ENCODE assay signal across 15 mouse cellular contexts in the genomic region with DNA sequence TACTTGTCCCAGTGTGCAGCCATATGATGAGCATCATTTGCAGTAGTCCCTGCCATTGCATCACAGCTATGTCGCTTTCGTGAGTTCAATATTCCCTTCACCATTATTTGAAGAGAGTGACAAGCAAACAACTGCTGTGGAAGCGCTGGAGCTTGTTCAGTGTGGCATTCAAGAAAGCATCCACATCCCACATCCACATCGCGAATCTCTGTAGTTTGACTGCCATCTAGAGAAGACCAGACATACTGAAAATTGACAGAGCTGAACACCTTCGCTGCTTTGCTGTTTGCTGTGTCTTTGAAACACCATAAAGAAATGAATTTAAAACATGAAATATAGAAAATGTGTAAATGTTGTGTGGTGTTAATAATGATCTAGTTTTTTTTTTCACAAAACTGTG. TPM values are rescaled to one million over a fixed set of nuclear protein-coding genes. Genes with fewer than 3 reads are reported as not detected.
A peak's percentile ranks its signal among the peaks of the same experiment; 100 is the strongest.
DNase-seq lines count a peak whose midpoint lies in the region; ATAC-seq and TF ChIP-seq lines count a peak whose summit lies in the region.
"Had no signal": no experiment of that assay in that cellular context is flagged by ENCODE, and none has a peak within 500 bp of the region (broad histone marks: within the 10 kb centered on the region; RNA-seq: fewer than 3 reads in every experiment).

No protein-coding gene starts in this region.

- H3K9ac ChIP-seq in forebrain, embryonic 13.5 days = no peak overlapping the region
- no peak overlapping the region for H3K9ac ChIP-seq in forebrain, embryonic 11.5 days (ENCODE audit: low read length)
- H3K9ac ChIP-seq in midbrain, embryonic 13.5 days (replicated peaks) = no peak overlapping the region
- no peak overlapping the region for H3K9ac ChIP-seq in midbrain, embryonic 11.5 days (ENCODE audit: low read length)
- H3K9ac ChIP-seq: liver, embryonic 14.5 days; stomach, embryonic 15.5 days had no signal

- H3K36me3 ChIP-seq in forebrain, embryonic 13.5 days (ENCODE audit: poor library complexity, severe bottlenecking) = no peaks in the 10 kb centered on the region
- no peaks in the 10 kb centered on the region for H3K36me3 ChIP-seq in forebrain, embryonic 11.5 days (ENCODE audit: control insufficient read depth, insufficient read depth, low read length)
- H3K36me3 ChIP-seq in midbrain, embryonic 13.5 days = no peaks in the 10 kb centered on the region
- H3K36me3 ChIP-seq in midbrain, embryonic 11.5 days (ENCODE audit: control insufficient read depth, insufficient read depth, low read length) = no peaks in the 10 kb centered on the region
- H3K36me3 ChIP-seq: stomach, embryonic 15.5 days had no signal

- no peak overlapping the region for H3K4me3 ChIP-seq in forebrain, embryonic 13.5 days
- no peak overlapping the region for H3K4me3 ChIP-seq in forebrain, embryonic 11.5 days (ENCODE audit: low read depth, low read length)
- no peak overlapping the region for H3K4me3 ChIP-seq in midbrain, embryonic 13.5 days (replicated peaks)
- no peak overlapping the region for H3K4me3 ChIP-seq in midbrain, embryonic 11.5 days (ENCODE audit: low read depth, low read length)
- no peak overlapping the region for H3K4me3 ChIP-seq in lung, adult 2 months (replicated peaks; ENCODE audit: extremely low read depth, low read depth, low read length)
- H3K4me3 ChIP-seq: myocyte; stomach, embryonic 15.5 days had no signal

- 0 out of 2 replicates have a peak, but pooled peaks have one; percentile 59 for ATAC-seq in forebrain, embryonic 13.5 days
- ATAC-seq in forebrain, embryonic 11.5 days (replicated peaks; ENCODE audit: low FRiP score) = no peak
- peak; percentile 68 for ATAC-seq in midbrain, embryonic 13.5 days
- ATAC-seq in midbrain, embryonic 11.5 days (ENCODE audit: low FRiP score) = no peak
- ATAC-seq: inflammation-experienced regulatory T-cells, adult 6 months had no signal

- H3K27me3 ChIP-seq in forebrain, embryonic 13.5 days = no peaks in the 10 kb centered on the region
- H3K27me3 ChIP-seq in forebrain, embryonic 11.5 days (ENCODE audit: control insufficient read depth, insufficient read depth, low read length) = no peaks in the 10 kb centered on the region
- H3K27me3 ChIP-seq in midbrain, embryonic 13.5 days = no peaks in the 10 kb centered on the region
- no peaks in the 10 kb centered on the region for H3K27me3 ChIP-seq in midbrain, embryonic 11.5 days (ENCODE audit: control insufficient read depth, insufficient read depth, low read length)
- H3K27me3 ChIP-seq: stomach, embryonic 15.5 days had no signal

- TF ChIP-seq CTCF in lung, adult 2 months (IDR thresholded peaks at IDR 0.05; ENCODE audit: insufficient read depth, low read length) = no peak

- H3K9me3 ChIP-seq in forebrain, embryonic 13.5 days (replicated peaks) = no peaks in the 10 kb centered on the region
- H3K9me3 ChIP-seq in forebrain, embryonic 11.5 days (ENCODE audit: control insufficient read depth, low read length) = no peaks in the 10 kb centered on the region
- no peaks in the 10 kb centered on the region for H3K9me3 ChIP-seq in midbrain, embryonic 13.5 days
- H3K9me3 ChIP-seq in midbrain, embryonic 11.5 days (ENCODE audit: control insufficient read depth, low read length) = no peaks in the 10 kb centered on the region
- H3K9me3 ChIP-seq: stomach, embryonic 15.5 days had no signal

- 74% methylated on average over 6 of the region's 6 CpGs for WGBS in forebrain, embryonic 13.5 days
- 77% methylated on average over 6 of the region's 6 CpGs for WGBS in forebrain, embryonic 11.5 days
- 69% methylated on average over 6 of the region's 6 CpGs for WGBS in midbrain, embryonic 13.5 days
- WGBS in midbrain, embryonic 11.5 days = 74% methylated on average over 6 of the region's 6 CpGs
- WGBS in lung, adult 2 months = 67% methylated on average over 6 of the region's 6 CpGs

- no peak overlapping the region for H3K27ac ChIP-seq in forebrain, embryonic 13.5 days
- H3K27ac ChIP-seq in forebrain, embryonic 11.5 days (ENCODE audit: low read depth, low read length) = no peak overlapping the region
- no peak overlapping the region for H3K27ac ChIP-seq in midbrain, embryonic 13.5 days
- no peak overlapping the region for H3K27ac ChIP-seq in midbrain, embryonic 11.5 days (ENCODE audit: low read depth, low read length)
- H3K27ac ChIP-seq: liver, embryonic 14.5 days; stomach, embryonic 15.5 days had no signal

- DNase-seq in forebrain, embryonic 11.5 days (ENCODE audit: low spot score) = no peak
- no peak for DNase-seq in midbrain, embryonic 11.5 days (ENCODE audit: low spot score, missing footprints)
- peak; percentile 30 for DNase-seq in layer of hippocampus, adult 9-11 months
- peak; percentile 8 for DNase-seq in right cerebral cortex, postnatal 14 days
- no peak for DNase-seq in urinary bladder, adult 18-20 months (ENCODE audit: low spot score in 2 of 2)
- DNase-seq in lung, adult 2 months = no peak
- DNase-seq: cerebellum, adult 11 months; gastrocnemius, postnatal 14 days had no signal

- no peaks in the 10 kb centered on the region for H3K4me1 ChIP-seq in forebrain, embryonic 13.5 days
- H3K4me1 ChIP-seq in forebrain, embryonic 11.5 days (replicated peaks; ENCODE audit: control insufficient read depth, insufficient read depth, low read length) = no peaks in the 10 kb centered on the region
- H3K4me1 ChIP-seq in midbrain, embryonic 13.5 days (replicated peaks) = no peaks in the 10 kb centered on the region
- no peaks in the 10 kb centered on the region for H3K4me1 ChIP-seq in midbrain, embryonic 11.5 days (ENCODE audit: control insufficient read depth, insufficient read depth, low read length)
- H3K4me1 ChIP-seq in lung, adult 2 months (ENCODE audit: control insufficient read depth, insufficient read depth, low read length) = no peaks in the 10 kb centered on the region
- H3K4me1 ChIP-seq: stomach, embryonic 15.5 days had no signal

- no peak for TF ChIP-seq POLR2A in lung, adult 2 months (IDR thresholded peaks at IDR 0.05; ENCODE audit: borderline replicate concordance, extremely low read depth, low read depth, low read length)

- H3K4me2 ChIP-seq in forebrain, embryonic 13.5 days = no peak overlapping the region
- H3K4me2 ChIP-seq in forebrain, embryonic 11.5 days (ENCODE audit: low read depth, low read length, severe bottlenecking) = no peak overlapping the region
- no peak overlapping the region for H3K4me2 ChIP-seq in midbrain, embryonic 13.5 days (replicated peaks)
- no peak overlapping the region for H3K4me2 ChIP-seq in midbrain, embryonic 11.5 days
- H3K4me2 ChIP-seq: stomach, embryonic 15.5 days had no signal

RNA-seq across cellular contexts. Expression of a gene that starts 58.0 kb away (rescaled TPM):
- not detected in 2 replicates for polyA plus RNA-seq in forebrain, embryonic 13.5 days (2015; fragmentation: Nextera tagmentation; extraction: Ambion mirVana)
- polyA plus RNA-seq in forebrain, embryonic 11.5 days (2014; fragmentation: Nextera tagmentation; extraction: Ambion mirVana) = not detected in 2 replicates
- polyA plus RNA-seq in midbrain, embryonic 13.5 days (2015; fragmentation: Nextera tagmentation; extraction: Ambion mirVana) = not detected in 2 replicates
- not detected in 2 replicates for polyA plus RNA-seq in midbrain, embryonic 11.5 days (2014; fragmentation: Nextera tagmentation; extraction: Ambion mirVana)
- not detected in 2 replicates for polyA plus RNA-seq in lung, adult 2 months (2012; rRNA removed)
- polyA plus RNA-seq: C2C12; inflammation-experienced regulatory T-cells, adult 6 months; liver, embryonic 14.5 days; myocyte; stomach, embryonic 15.5 days had no signal

Comparison
In these comparisons a context has a peak if more than half of its experiments do, and no peak if none do; other contexts are left out.
1. ATAC-seq: peak in forebrain, embryonic 13.5 days (single experiment) and midbrain, embryonic 13.5 days (single experiment); none in forebrain, embryonic 11.5 days (single experiment) and midbrain, embryonic 11.5 days (single experiment).
2. DNase-seq: peak in layer of hippocampus, adult 9-11 months (single experiment) and right cerebral cortex, postnatal 14 days (single experiment); none in forebrain, embryonic 11.5 days (single experiment), midbrain, embryonic 11.5 days (single experiment), urinary bladder, adult 18-20 months (0 of 2) and lung, adult 2 months (single experiment).